Mouse (Mus musculus) macrophage (primary cell): ENCODE measurements around the gene Epas1. TPM values are rescaled to one million over a fixed set of nuclear protein-coding genes. Genes with fewer than 3 reads are reported as not detected.

Experiments
- H3K27ac ChIP-seq: fragments of 350-480 bp; formaldehyde crosslinking; 2 replicates; pipeline ENCODE4 v1.9.0; 2021
- H3K36me3 ChIP-seq: fragments of 350-480 bp; formaldehyde crosslinking; 2 replicates; pipeline ENCODE4 v1.9.0; 2021; ENCODE audit errors: inconsistent target
- H3K4me3 ChIP-seq: fragments of 350-480 bp; formaldehyde crosslinking; 2 replicates; pipeline ENCODE4 v1.9.0; 2021; ENCODE audit errors: inconsistent target
- H3K79me2 ChIP-seq: fragments of 350-480 bp; formaldehyde crosslinking; 2 replicates; pipeline ENCODE4 v1.9.0; 2021; ENCODE audit errors: inconsistent target
- WGBS: methylation state at CpG from one replicate; pipeline ENCODE4 v1.1.7; 2026; ENCODE audit warnings: inconsistent platforms; ENCODE audit not compliant: missing documents; 5-methylcytosine and 5-hydroxymethylcytosine counted together
- polyA plus RNA-seq: library from polyadenylated mRNA; stranded (reverse); fragments of 250-400 nt; gene quantifications from 3 replicates; pipeline ENCODE4 v1.2.4, GENCODE M21; 2018; ENCODE audit warnings: inconsistent platforms

Gene Epas1
- polyA plus RNA-seq, 1 experiment from 2014 or later, result 6.8 TPM

- Histone ChIP-seq H3K4me3 (no peak overlapping the region), H3K36me3 (no peaks in the 10 kb centered on the region), H3K79me2 (no peaks in the 10 kb centered on the region), H3K27ac (no peak overlapping the region)
- WGBS, result 95% methylated on average over 8 of the region's 8 CpGs
Observed at GRCm38 (mm10) chr17:86791925-86792324, 38.4 kb downstream of the Epas1 start.

- Histone ChIP-seq H3K4me3 (no peak overlapping the region), H3K36me3 (no peaks in the 10 kb centered on the region), H3K79me2 (no peaks in the 10 kb centered on the region), H3K27ac (no peak overlapping the region)
- 94% methylated on average over 5 of the region's 5 CpGs for WGBS
Observed at GRCm38 (mm10) chr17:86795773-86796172, 42.3 kb downstream of the Epas1 start.

DNA sequence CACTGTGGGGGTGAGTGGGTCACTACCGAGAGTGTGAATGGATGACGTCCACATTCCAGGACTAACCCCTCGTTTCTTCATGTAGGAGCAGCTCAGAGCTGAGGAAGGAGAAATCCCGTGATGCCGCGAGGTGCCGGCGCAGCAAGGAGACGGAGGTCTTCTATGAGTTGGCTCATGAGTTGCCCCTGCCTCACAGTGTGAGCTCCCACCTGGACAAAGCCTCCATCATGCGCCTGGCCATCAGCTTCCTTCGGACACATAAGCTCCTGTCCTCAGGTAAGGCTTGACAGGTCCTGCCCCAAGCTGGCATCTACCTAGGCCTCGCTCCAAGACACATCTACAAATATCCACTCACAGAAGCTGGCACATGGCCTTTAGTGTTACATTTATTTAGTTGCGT, 43.5 kb downstream of the Epas1 start:
- WGBS, result 93% methylated on average over 13 of the region's 13 CpGs

DNA sequence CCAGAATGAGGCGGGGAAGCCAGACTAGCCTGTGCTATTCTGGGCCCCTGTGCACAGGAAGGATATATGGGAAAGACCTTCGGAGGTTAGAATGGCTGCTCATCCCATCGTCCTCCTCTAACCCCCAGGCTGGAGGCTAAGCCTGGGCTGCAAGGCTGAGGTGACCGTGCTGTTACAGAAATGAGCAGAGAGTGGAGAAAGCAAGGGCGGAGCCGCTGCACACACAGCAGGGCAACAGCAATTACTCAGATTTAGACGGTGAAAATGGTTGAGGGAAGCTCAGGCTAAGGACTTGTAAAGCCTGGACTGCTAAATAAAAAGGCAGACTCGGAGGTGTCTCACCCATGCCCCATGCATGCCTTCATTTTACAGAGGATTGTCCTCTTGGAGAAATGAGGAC, 45.0 kb downstream of the Epas1 start:
- Histone ChIP-seq H3K4me3 (no peak overlapping the region), H3K27ac (no peak overlapping the region), H3K79me2 (no peaks in the 10 kb centered on the region), H3K36me3 (no peaks in the 10 kb centered on the region)
- 69% methylated on average over 8 of the region's 8 CpGs for WGBS

More for the DNA sequence above, 43.5 kb downstream of the Epas1 start:
- no peak overlapping the region for H3K27ac ChIP-seq
- H3K79me2 ChIP-seq, result no peaks in the 10 kb centered on the region
- no peak overlapping the region for H3K4me3 ChIP-seq
- H3K36me3 ChIP-seq, result no peaks in the 10 kb centered on the region

GRCm38 (mm10) chr17:86798951-86799350, 45.5 kb downstream of the Epas1 start:
- no peaks in the 10 kb centered on the region for H3K36me3 ChIP-seq
- H3K4me3 ChIP-seq, result no peak overlapping the region
- no peaks in the 10 kb centered on the region for H3K79me2 ChIP-seq
- no peak overlapping the region for H3K27ac ChIP-seq
- 96% methylated on average over 11 of the region's 11 CpGs for WGBS

DNA sequence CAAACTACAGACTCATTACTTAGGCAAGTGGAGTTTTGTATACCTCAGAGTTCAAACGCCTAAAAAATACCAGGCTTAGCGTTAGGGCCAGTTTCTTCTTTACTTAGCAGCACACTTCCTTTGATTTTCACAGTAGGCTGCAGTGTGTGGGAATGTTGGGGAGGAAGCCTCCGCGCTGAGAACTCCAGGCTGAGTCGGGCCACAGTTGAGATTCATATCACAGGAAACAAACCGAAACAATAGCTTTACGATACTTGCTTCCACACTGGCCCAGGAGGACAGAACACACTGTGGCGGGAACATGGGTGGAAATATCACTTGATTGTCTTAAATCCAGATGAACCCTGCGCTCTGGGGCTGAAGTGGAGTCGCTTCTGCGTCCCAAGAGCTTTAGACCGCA, 47.0 kb downstream of the Epas1 start:
- H3K27ac ChIP-seq, result no peak overlapping the region
- H3K36me3 ChIP-seq, result no peaks in the 10 kb centered on the region
- H3K79me2 ChIP-seq, result no peaks in the 10 kb centered on the region
- WGBS, result 60% methylated on average over 12 of the region's 12 CpGs
- no peak overlapping the region for H3K4me3 ChIP-seq

- H3K27ac ChIP-seq, result no peak overlapping the region
- H3K36me3 ChIP-seq, result no peaks in the 10 kb centered on the region
- no peaks in the 10 kb centered on the region for H3K79me2 ChIP-seq
- H3K4me3 ChIP-seq, result no peak overlapping the region
- 90% methylated on average over 11 of the region's 11 CpGs for WGBS
Observed at GRCm38 (mm10) chr17:86801213-86801815, 47.8 kb downstream of the Epas1 start.

DNA sequence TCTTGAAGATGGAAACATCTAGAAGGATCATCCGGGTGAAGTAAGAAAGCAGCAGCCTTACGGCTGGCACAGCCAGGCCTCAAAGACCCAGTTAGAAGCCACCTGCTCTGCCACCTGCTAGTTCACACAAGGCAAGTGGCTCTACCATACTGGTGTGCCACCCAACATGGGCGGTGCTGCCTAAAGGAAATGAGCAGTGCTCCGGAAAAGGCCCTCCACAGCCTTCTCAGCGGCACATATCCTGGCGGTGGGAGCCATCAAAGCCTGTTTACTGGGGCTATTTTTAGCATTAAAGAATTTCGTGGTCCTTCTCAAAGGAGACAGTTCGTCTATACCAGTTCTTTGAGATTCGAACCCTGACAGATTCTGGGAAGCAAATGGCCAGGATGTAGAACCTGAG, 48.4 kb downstream of the Epas1 start:
- Histone ChIP-seq H3K36me3 (no peaks in the 10 kb centered on the region), H3K4me3 (no peak overlapping the region)

DNA sequence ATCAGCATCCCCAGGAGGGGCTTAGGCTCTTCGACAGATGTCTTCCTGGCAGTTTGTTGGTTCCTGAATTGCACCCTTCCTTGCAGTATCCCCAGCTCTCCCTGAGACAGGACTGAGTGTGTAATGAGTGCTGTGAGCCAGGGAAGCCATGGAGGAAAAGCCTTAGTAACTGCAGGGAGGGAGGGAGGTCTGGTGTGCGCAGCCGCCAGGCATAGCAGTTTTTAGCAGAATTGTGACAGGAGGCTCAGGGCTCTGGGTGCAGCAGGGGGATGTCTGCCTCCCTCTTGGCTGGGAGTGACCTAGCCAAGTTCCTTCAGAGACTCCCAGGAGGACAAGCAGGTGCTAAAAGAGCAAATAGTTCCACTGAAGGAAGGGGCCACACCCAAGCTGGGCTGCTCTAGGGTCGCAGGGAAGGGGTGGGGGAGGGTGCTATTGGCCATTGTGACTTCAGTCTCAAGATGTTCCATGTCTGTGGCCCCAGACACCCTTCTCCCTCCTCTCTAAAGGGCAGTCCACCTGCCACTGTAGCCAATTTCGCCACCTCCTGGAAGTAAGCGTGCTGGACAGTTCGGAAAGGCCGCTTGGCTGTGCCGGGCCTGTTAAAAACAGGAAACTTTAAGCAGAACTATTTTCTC, 49.0 kb downstream of the Epas1 start:
- Histone ChIP-seq H3K36me3 (no peaks in the 10 kb centered on the region), H3K79me2 (no peaks in the 10 kb centered on the region), H3K4me3 (no peak overlapping the region), H3K27ac (no peak overlapping the region)
- WGBS, result 55% methylated on average over 9 of the region's 9 CpGs

More for the DNA sequence above, 48.4 kb downstream of the Epas1 start:
- no peak overlapping the region for H3K27ac ChIP-seq
- 50% methylated on average over 9 of the region's 9 CpGs for WGBS
- no peaks in the 10 kb centered on the region for H3K79me2 ChIP-seq

DNA sequence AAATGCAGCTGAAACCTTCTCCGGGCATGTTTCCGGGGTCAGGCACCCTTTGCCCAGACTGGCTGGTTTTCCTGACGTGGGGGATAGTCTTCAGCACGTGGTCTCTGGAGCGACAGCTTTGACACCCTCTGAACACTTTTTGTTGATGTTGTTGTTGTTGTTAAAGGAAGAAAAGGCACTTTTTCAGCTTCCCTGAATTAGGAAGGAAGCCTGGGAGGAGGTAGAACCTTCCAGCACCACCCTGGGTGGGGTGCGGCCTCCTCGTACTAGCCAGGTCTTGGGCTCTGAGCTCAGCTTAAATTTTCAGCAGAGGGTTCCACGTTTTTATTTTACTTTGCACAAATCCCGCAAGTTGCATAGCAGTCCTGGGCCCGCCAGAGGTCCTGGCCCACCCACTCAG, 49.6 kb downstream of the Epas1 start:
- WGBS, result 74% methylated on average over 10 of the region's 10 CpGs
- Histone ChIP-seq H3K79me2 (no peaks in the 10 kb centered on the region), H3K36me3 (no peaks in the 10 kb centered on the region), H3K27ac (no peak overlapping the region), H3K4me3 (no peak overlapping the region)

GRCm38 (mm10) chr17:86803653-86804052, 50.2 kb downstream of the Epas1 start:
- 84% methylated on average over 5 of the region's 5 CpGs for WGBS
- Histone ChIP-seq H3K4me3 (no peak overlapping the region), H3K27ac (no peak overlapping the region), H3K79me2 (no peaks in the 10 kb centered on the region), H3K36me3 (no peaks in the 10 kb centered on the region)

- Histone ChIP-seq H3K27ac (no peak overlapping the region), H3K4me3 (no peak overlapping the region), H3K36me3 (no peaks in the 10 kb centered on the region), H3K79me2 (no peaks in the 10 kb centered on the region)
- 9% methylated on average over 4 of the region's 4 CpGs for WGBS
Observed at GRCm38 (mm10) chr17:86812029-86812428, 58.5 kb downstream of the Epas1 start.

DNA sequence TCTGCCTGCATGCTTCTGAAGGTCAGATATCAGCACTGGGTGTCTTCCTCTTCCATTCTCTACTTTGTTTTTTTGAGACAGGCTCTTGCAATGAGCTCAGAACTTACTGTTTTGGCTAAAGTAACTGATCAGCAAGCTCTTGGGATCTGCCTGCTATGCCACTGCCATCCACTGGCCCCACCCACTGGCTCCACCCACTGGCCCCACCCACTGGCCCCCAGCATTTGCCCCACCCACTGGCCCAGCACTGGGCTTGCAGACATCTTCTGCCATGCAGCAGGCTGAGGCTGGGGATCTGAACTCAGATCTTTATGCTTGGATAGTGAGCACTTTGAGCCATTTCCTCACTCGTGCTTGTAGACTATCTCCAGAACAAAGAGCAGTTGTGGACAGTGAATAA, 60.8 kb downstream of the Epas1 start:
- no peaks in the 10 kb centered on the region for H3K79me2 ChIP-seq
- H3K27ac ChIP-seq, result no peak overlapping the region
- H3K4me3 ChIP-seq, result no peak overlapping the region
- whole genome bisulfite sequencing, result 54% methylated on average over 1 of the region's 1 CpGs
- no peaks in the 10 kb centered on the region for H3K36me3 ChIP-seq

DNA sequence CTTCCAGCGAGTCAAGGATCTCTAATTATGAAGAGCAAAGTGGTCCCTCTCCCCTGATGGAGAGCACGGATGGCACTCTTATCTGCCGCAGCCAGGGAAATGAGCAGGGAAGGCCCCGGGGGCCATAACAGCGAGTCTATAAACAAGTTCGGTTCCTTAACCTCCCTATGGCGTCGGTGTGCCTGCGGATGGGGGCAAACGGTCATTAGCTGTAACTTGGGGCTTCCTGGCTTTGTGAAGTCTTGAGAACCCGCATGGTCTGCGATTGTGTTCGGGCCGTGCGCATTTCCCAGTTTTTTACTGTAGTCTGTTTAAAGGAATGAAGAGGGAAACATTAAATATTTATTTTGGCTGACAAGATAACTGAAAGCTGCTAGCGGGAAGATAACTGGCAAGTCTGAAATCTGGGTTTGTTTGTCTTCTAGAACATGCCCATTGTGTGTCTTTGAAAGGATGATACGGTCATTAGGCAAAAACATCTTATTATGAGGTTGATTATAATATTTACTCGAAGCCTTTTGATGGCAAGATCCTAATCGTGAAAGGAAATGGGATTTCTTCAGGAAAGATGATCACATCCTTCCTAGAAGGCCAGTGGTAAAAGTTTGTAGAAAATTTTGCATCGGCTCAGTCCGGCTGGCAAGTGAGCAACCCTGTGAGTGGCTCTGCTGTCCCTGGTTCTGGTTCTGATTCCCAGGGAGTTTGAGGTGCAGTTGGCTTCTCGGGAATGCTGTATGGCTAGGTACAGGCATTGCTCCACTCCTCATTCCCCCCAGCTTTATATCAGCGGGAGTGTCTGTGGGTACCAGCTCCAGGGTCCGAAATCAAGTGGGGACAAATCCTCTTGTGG, 61.7 kb downstream of the Epas1 start:
- Histone ChIP-seq H3K79me2 (no peaks in the 10 kb centered on the region), H3K27ac (no peak overlapping the region), H3K36me3 (no peaks in the 10 kb centered on the region), H3K4me3 (no peak overlapping the region)
- 90% methylated on average over 24 of the region's 24 CpGs for WGBS
